Mouse (Mus musculus) spleen, adult 2 months (tissue): ENCODE results near the gene Krtap28-13.

ENCODE experiments used
- CTCF ChIP-seq: fragments of 200-500 bp; IDR thresholded peaks from 2 replicates; pipeline ENCODE4 v1.5.1; 2011; ENCODE audit warnings: mild to moderate bottlenecking, inconsistent platforms; ENCODE audit not compliant: insufficient read depth, insufficient read length, insufficient replicate concordance; ENCODE audit errors: extremely low read depth
- POLR2A ChIP-seq: fragments of 200-500 bp; IDR thresholded peaks from 2 replicates; pipeline ENCODE4 v1.6.1; 2011; ENCODE audit warnings: low read depth, low read length, inconsistent platforms

GRCm38 (mm10) chr1:83038109-83038672 lies 22.5 kb upstream of the Krtap28-13 start, which contains the start of gene Slc19a3:
- no peak for TF ChIP-seq POLR2A
- no peak for TF ChIP-seq CTCF
